Mouse (Mus musculus) C3H10T1/2 (cell line): ENCODE data around the gene Prlh. TPM values are rescaled to one million over a fixed set of nuclear protein-coding genes. Genes with fewer than 3 reads are reported as not detected.

Experiments used
- polyA plus RNA-seq, 2 experiments: library from polyadenylated mRNA; unstranded; fragments of >200 nt; fragmentation: generic; extraction: Trizol; gene quantifications; one replicate each; pipeline ENCODE4 v1.2.1; 2012; ENCODE audit warnings: missing spikeins in 2 of 2

Prlh gene
- not detected for polyA plus RNA-seq

DNA sequence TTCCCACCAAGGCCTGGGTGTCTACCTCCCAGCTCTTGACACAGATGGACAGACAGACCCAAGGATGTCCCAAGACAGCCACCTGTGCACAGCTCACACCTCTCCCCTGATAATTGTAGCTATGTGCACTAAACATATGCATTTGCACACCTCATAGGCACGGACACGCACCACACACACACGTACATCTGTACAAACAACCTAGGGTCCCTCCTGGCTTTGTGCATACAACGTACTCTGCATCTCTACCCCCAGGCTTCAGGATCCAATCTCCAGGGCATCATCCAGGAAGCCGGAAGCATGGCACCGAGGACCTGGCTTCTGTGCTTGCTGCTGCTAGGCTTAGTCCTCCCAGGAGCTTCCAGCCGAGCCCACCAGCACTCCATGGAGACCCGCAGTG is at the start of gene Prlh:
Prlh (plus strand) TSS at position 301 of the 400 bp plus-strand sequence.

DNA sequence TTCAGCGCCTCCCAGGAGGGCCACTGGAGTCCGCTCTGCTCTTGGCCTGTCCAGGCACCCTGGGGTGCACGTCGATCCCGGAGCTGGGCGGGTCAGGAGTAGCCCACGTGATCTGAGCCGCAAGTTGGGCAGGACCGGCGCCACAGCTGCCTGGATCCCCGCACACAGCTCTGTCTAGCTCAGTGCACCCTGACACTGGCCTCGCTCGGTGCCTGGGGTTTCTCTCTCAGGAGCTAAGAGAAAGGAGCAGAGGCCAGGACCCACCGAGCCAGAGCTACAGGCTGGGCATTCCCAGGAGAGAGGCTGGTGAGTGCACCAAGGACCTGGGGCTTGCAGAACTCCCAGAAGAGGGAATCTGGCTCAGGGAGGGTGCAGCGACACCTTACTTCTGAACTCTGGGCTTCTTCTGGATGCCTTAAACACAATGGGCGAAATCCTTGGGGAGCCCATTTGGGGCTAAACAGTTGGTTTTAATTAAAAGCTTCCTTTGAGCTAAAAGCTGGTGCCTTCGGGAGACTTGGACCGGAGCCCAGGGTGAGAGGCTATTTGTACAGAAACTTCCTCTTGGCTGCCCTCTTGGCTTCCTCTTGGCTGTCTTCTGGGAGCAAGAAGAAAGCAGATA is 37.8 kb upstream of the Prlh start, which contains the start of gene Mlph:
Mlph (plus strand) TSS at position 138 of the 622 bp plus-strand sequence.

DNA sequence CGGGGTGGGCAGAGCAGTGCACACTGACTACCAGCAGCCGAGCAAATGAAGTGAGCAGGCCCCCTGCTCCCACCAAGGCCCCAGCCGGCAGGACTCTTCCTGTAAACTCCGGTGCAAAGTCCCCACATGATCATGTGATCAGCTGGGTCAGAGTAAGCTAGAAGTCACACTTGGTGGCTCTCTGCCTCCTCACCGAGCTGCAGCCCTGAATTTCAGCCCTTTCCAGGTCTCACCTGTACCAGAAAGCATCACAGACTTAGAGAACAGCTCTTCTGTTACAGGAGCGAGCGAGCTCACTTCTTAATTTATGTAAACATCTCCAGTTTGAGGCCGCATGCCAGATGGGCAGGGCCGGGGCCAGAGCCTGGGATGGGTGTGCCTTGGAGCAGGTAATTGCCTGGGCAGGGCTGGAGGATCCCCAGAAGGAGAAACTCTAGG is 16.5 kb downstream of the Prlh start, which contains the start of gene Rab17:
Rab17 (minus strand) TSS at position 315 of the 438 bp plus-strand sequence.

DNA sequence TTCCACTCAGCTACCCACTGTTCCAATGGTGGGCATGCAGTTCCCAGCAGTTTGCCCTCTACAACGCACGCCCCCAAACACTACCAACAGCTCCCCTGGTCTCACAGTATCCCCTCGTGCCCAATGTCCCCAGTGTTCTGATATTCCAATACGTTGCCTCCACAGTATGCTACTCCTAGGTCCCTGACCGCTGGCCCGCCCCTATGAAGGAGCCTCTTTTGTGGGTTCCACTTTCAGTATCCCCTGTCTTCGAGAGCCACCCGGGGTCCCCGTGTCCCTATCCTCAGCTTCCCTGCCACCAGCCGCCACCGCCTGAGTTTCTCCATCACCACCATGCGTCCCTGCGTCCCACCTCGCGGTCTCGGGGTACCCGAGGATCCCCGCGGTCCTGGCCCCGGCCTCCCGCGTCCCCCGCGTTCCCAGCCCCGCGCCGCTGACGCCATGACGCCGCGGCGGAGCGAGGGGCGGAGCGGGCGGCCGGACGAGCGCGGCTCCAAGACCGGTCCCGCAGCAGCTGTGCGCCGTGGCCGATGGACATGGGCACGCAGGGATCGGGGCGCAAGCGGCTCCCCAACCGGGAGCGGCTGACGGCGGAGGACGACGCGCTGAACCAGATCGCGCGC is 45.5 kb downstream of the Prlh start, which contains the start of gene Lrrfip1:
Lrrfip1 (plus strand) TSS at position 470 of the 623 bp plus-strand sequence.

Other genes starting within 250 kb of the Prlh start
- gene Col6a3, start 109.1 kb upstream of the Prlh start, polyA plus RNA-seq = 100 to 1,000 TPM in 1 of 2 experiments, 10 to 100 TPM in 1; 15.5 to 212 TPM
- gene Mlph, start 38.0 kb upstream of the Prlh start, polyA plus RNA-seq = under 1 TPM; 0.05 to 0.06 TPM
- gene Rab17, start 16.6 kb downstream of the Prlh start, polyA plus RNA-seq = under 1 TPM in 1 of 2 experiments, not detected in 1; 0.02 TPM
- gene Lrrfip1, start 45.6 kb downstream of the Prlh start, polyA plus RNA-seq = 10 to 100 TPM in 1 of 2 experiments, 1 to 10 TPM in 1; 4.8 to 38.2 TPM
- not detected for gene Rbm44, start 192.0 kb downstream of the Prlh start, polyA plus RNA-seq
- under 1 TPM in 1 of 2 experiments, not detected in 1; 0.02 TPM for gene Ramp1, start 226.7 kb downstream of the Prlh start, polyA plus RNA-seq